Mouse (Mus musculus) heart, adult 2 months (tissue): ENCODE results near the gene Fads1.

Experiments
- CTCF ChIP-seq: fragments of 200-600 bp; IDR thresholded peaks from 2 replicates; pipeline ENCODE4 v1.8.1; 2022; ENCODE audit warnings: antibody characterized with exemption, mild to moderate bottlenecking, moderate library complexity
- POLR2A ChIP-seq: fragments of 200-500 bp; IDR thresholded peaks from 2 replicates; pipeline ENCODE4 v1.6.1; 2011; ENCODE audit warnings: mild to moderate bottlenecking, low read depth, low read length, control low read depth; ENCODE audit not compliant: insufficient read depth

GRCm38 (mm10) chr19:10224637-10225453 lies 42.2 kb downstream of the Fads1 start:
- TF ChIP-seq CTCF (no peak), POLR2A (no peak)
